Mouse (Mus musculus): ENCODE results near the gene Etl4. TPM values are rescaled to one million over a fixed set of nuclear protein-coding genes. Genes with fewer than 3 reads are reported as not detected.

Gene Etl4
- total and polyA plus RNA-seq, 3 experiments = not detected

DNA sequence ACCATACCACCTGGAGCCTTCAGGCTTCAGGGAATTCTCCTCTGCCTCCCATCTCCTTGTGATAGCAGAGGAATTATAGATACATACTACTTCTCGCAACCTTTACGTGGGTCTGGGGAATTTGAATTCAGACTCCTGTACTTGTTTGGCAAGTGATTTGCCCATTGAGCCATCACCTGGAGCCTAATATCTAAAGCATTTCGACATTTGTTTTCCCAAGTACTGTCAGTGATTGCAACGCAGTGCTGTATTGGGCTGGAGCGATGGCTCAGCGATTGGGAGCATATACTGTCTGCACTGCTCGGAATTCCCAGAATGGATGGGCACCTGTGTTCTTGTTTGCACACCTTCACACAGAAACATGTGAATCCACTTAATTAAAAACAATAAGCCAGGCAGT is 762.7 kb downstream of the Etl4 start:
- H3K27ac ChIP-seq (ENCODE audit: control insufficient read depth, low read depth, low read length) = no peak overlapping the region
- no peak overlapping the region for H3K9ac ChIP-seq (ENCODE audit: control insufficient read depth, low read depth, low read length, poor library complexity, severe bottlenecking)

DNA sequence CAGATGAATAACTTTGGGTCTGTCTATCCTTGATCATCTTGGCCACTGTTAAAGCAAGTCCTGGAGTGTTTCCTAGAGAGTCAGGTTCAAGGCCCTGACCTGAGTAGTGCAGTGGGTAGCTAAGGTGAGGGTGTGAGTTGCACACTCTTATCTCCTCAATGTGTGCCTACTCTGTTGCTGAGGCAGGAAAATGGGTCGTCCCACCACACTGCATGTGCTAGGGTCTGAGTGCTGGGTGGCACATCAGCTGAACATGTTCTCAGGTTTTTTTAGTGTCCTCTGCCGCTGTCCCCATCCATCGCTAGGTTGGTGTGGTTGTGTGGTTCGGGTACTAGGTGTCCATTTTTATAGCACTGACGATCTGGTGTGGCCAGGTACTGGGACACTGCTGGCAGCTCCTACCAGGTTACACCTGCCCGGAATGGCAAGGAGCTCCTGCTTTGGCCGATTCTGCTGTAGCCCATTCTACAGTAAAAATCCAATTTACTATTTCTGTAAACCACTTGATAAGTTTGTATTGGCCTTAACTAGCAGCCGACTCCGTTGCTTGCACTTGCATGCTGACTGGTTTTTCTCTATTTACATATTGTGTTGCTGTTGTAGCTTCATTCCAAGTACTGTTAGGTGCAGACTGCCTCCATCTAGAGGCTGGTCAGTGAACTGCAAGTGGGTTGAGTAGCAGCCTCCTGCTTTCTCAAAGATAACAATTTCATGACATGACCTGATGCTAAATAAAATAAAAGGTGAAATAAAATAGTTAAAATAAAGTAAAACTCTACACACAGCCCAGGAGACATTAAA is 763.4 kb downstream of the Etl4 start:
- Histone ChIP-seq H3K4me3 (ENCODE audit: control insufficient read depth in 1 of 2, insufficient read depth in 1 of 2, low read depth in 2 of 2, low read length in 2 of 2) (no peak overlapping the region), H3K4me1 (ENCODE audit: control insufficient read depth in 1 of 2, insufficient read depth in 2 of 2, low read length in 2 of 2) (no peaks in the 10 kb centered on the region), H3K79me2 (ENCODE audit: control insufficient read depth, insufficient read depth, low read length, poor library complexity) (no peaks in the 10 kb centered on the region), H3K36me3 (ENCODE audit: control insufficient read depth in 1 of 2, insufficient read depth in 2 of 2, low read length in 2 of 2) (no peaks in the 10 kb centered on the region), H3K9ac (ENCODE audit: control insufficient read depth, low read depth, low read length, poor library complexity, severe bottlenecking) (no peak overlapping the region), H3K27me3 (ENCODE audit: control insufficient read depth in 1 of 2, insufficient read depth in 2 of 2, low read length in 2 of 2) (no peaks in the 10 kb centered on the region), H3K9me3 (replicated peaks; ENCODE audit: insufficient read depth, low read length) (no peaks in the 10 kb centered on the region), H3K27ac (ENCODE audit: control insufficient read depth, low read depth, low read length) (no peak overlapping the region)
- peak; percentile 57 to 86 (median 62) for TF ChIP-seq CTCF (IDR thresholded peaks at IDR 0.05 in 2 of 3, conservative IDR thresholded peaks at IDR 0.05 in 1 of 3; ENCODE audit: control insufficient read depth in 1 of 3, insufficient read depth in 1 of 3, low read depth in 2 of 3, low read length in 3 of 3, poor library complexity in 1 of 3, severe bottlenecking in 1 of 3)
- no peak for TF ChIP-seq NELFE (IDR thresholded peaks at IDR 0.05; ENCODE audit: low read depth, low read length)
- no peak for TF ChIP-seq CHD2 (IDR thresholded peaks at IDR 0.05; ENCODE audit: low read length)
- peak; percentile 43 for TF ChIP-seq RAD21 (IDR thresholded peaks at IDR 0.05; ENCODE audit: low read depth, low read length)
- no peak for TF ChIP-seq ZC3H11A (IDR thresholded peaks at IDR 0.05; ENCODE audit: low read depth, low read length)
- TF ChIP-seq SMC3 (IDR thresholded peaks at IDR 0.05; ENCODE audit: low read depth, low read length) = peak; percentile 54
- TF ChIP-seq MEF2A (IDR thresholded peaks at IDR 0.05; ENCODE audit: extremely low read depth, insufficient replicate concordance, low read depth, low read length, poor library complexity, severe bottlenecking) = no peak
- DNase-seq (ENCODE audit: low read depth, low spot score) = peak; percentile 50

More for the DNA sequence above, 762.7 kb downstream of the Etl4 start:
- Histone ChIP-seq H3K9me3 (replicated peaks; ENCODE audit: insufficient read depth, low read length) (no peaks in the 10 kb centered on the region), H3K36me3 (ENCODE audit: control insufficient read depth in 1 of 2, insufficient read depth in 2 of 2, low read length in 2 of 2) (no peaks in the 10 kb centered on the region), H3K4me3 (ENCODE audit: control insufficient read depth in 1 of 2, insufficient read depth in 1 of 2, low read depth in 2 of 2, low read length in 2 of 2) (no peak overlapping the region), H3K27me3 (ENCODE audit: control insufficient read depth in 1 of 2, insufficient read depth in 2 of 2, low read length in 2 of 2) (no peaks in the 10 kb centered on the region), H3K79me2 (ENCODE audit: control insufficient read depth, insufficient read depth, low read length, poor library complexity) (no peaks in the 10 kb centered on the region), H3K4me1 (ENCODE audit: control insufficient read depth in 1 of 2, insufficient read depth in 2 of 2, low read length in 2 of 2) (no peaks in the 10 kb centered on the region)
- TF ChIP-seq GABPA (IDR thresholded peaks at IDR 0.05; ENCODE audit: low read depth, low read length) (no peak), ZMIZ1 (IDR thresholded peaks at IDR 0.05; ENCODE audit: low read depth, low read length) (no peak), USF2 (IDR thresholded peaks at IDR 0.05; ENCODE audit: borderline replicate concordance in 1 of 2, insufficient read depth in 1 of 2, low read depth in 1 of 2, low read length in 2 of 2) (no peak), TAL1 (IDR thresholded peaks at IDR 0.05; ENCODE audit: low read length) (no peak), ZC3H11A (IDR thresholded peaks at IDR 0.05; ENCODE audit: low read depth, low read length) (no peak), CTCF (IDR thresholded peaks at IDR 0.05 in 2 of 3, conservative IDR thresholded peaks at IDR 0.05 in 1 of 3; ENCODE audit: control insufficient read depth in 1 of 3, insufficient read depth in 1 of 3, low read depth in 2 of 3, low read length in 3 of 3, poor library complexity in 1 of 3, severe bottlenecking in 1 of 3) (no peak), NELFE (IDR thresholded peaks at IDR 0.05; ENCODE audit: low read depth, low read length) (no peak), ZNF384 (IDR thresholded peaks at IDR 0.05; ENCODE audit: low read depth, low read length) (no peak), BHLHE40 (IDR thresholded peaks at IDR 0.05; ENCODE audit: borderline replicate concordance, low read depth, low read length) (no peak), POLR2A (IDR thresholded peaks at IDR 0.05; ENCODE audit: control insufficient read depth in 1 of 2, insufficient read depth in 1 of 2, low read depth in 1 of 2, low read length in 2 of 2, poor library complexity in 1 of 2) (no peak), MYB (IDR thresholded peaks at IDR 0.05; ENCODE audit: low read depth, low read length) (no peak), ELF1 (IDR thresholded peaks at IDR 0.05; ENCODE audit: low read depth, low read length) (no peak), MAX (IDR thresholded peaks at IDR 0.05; ENCODE audit: low read length) (no peak), USF1 (IDR thresholded peaks at IDR 0.05; ENCODE audit: low read depth, low read length) (no peak), MAFK (IDR thresholded peaks at IDR 0.05; ENCODE audit: borderline replicate concordance, low read depth, low read length) (no peak)
- no peak for DNase-seq (ENCODE audit: low read depth, low spot score)
